Mouse (Mus musculus) liver, adult 2 months (tissue): Measurements from ENCODE around the gene Zfp385c.

Source experiments
- CTCF ChIP-seq: fragments of 200-500 bp; IDR thresholded peaks from 2 replicates; pipeline ENCODE4 v1.5.1; 2011; ENCODE audit warnings: low read depth, low read length, control low read depth
- POLR2A ChIP-seq: fragments of 200-500 bp; IDR thresholded peaks from 2 replicates; pipeline ENCODE4 v1.6.1; 2011; ENCODE audit warnings: low read length, control low read depth; ENCODE audit not compliant: insufficient read depth; ENCODE audit errors: extremely low read depth

GRCm38 (mm10) chr11:100716649-100717048 lies 24.4 kb upstream of the Zfp385c start:
- TF ChIP-seq POLR2A (no peak), CTCF (no peak)
